Mouse (Mus musculus): Measurements from ENCODE around the gene Top2a.

GRCm38 (mm10) chr11:99022384-99022933, 1.5 kb downstream of the Top2a start:
- TF ChIP-seq GATA1 (IDR thresholded peaks at IDR 0.05; ENCODE audit: low read length) (no peak), TAL1 (IDR thresholded peaks at IDR 0.05; ENCODE audit: low read length) (no peak)
